Mouse (Mus musculus): ENCODE measurements around the gene Dnah9. TPM values are rescaled to one million over a fixed set of nuclear protein-coding genes. Genes with fewer than 3 reads are reported as not detected.

Dnah9 gene
- total RNA-seq, 1 experiment, result 0.09 TPM

GRCm38 (mm10) chr11:66122017-66122416 lies 46.3 kb downstream of the Dnah9 start:
- Histone ChIP-seq H3K27ac (ENCODE audit: insufficient read depth, low read depth, low read length, poor library complexity, severe bottlenecking) (no peak overlapping the region), H3K4me1 (ENCODE audit: control insufficient read depth in 2 of 2, insufficient read depth in 2 of 2, low read length in 2 of 2, poor library complexity in 1 of 2) (no peaks in the 10 kb centered on the region), H3K9me3 (ENCODE audit: control insufficient read depth, insufficient read depth, low read depth, low read length) (no peaks in the 10 kb centered on the region), H3K9ac (ENCODE audit: insufficient read depth, low read depth, low read length, poor library complexity, severe bottlenecking) (no peak overlapping the region), H3K36me3 (ENCODE audit: control insufficient read depth, insufficient read depth, low read length, poor library complexity, severe bottlenecking) (no peaks in the 10 kb centered on the region), H3K4me3 (ENCODE audit: insufficient read depth in 1 of 2, low read depth in 1 of 2, low read length in 2 of 2, poor library complexity in 1 of 2, severe bottlenecking in 1 of 2) (no peak overlapping the region)
- in situ Hi-C loops (cut with MboI; ENCODE audit: low sequenced_read_pairs in 2 of 2, unreplicated experiment in 2 of 2), result no loop called here
- peak; percentile 28 for DNase-seq (ENCODE audit: low read depth, low spot score)
- TF ChIP-seq CHD2 (IDR thresholded peaks at IDR 0.05; ENCODE audit: low read depth, low read length), result no peak
- TF ChIP-seq ZC3H11A (IDR thresholded peaks at IDR 0.05; ENCODE audit: borderline replicate concordance, low read depth, low read length), result no peak
- no peak for TF ChIP-seq MAFK (IDR thresholded peaks at IDR 0.05; ENCODE audit: insufficient read depth, low read depth, low read length)
- no peak for TF ChIP-seq HCFC1 (IDR thresholded peaks at IDR 0.05; ENCODE audit: borderline replicate concordance, insufficient read depth, low read length)
- TF ChIP-seq ZNF384 (IDR thresholded peaks at IDR 0.05; ENCODE audit: low read depth, low read length), result no peak

GRCm38 (mm10) chr11:66083663-66084254 lies 84.6 kb downstream of the Dnah9 start:
- Histone ChIP-seq H3K9me3 (ENCODE audit: control insufficient read depth, insufficient read depth, low read depth, low read length) (no peaks in the 10 kb centered on the region), H3K4me3 (ENCODE audit: insufficient read depth in 1 of 2, low read depth in 1 of 2, low read length in 2 of 2, poor library complexity in 1 of 2, severe bottlenecking in 1 of 2) (no peak overlapping the region), H3K4me1 (ENCODE audit: control insufficient read depth in 2 of 2, insufficient read depth in 2 of 2, low read length in 2 of 2, poor library complexity in 1 of 2) (no peaks in the 10 kb centered on the region), H3K9ac (ENCODE audit: insufficient read depth, low read depth, low read length, poor library complexity, severe bottlenecking) (no peak overlapping the region), H3K36me3 (ENCODE audit: control insufficient read depth, insufficient read depth, low read length, poor library complexity, severe bottlenecking) (no peaks in the 10 kb centered on the region), H3K27ac (ENCODE audit: insufficient read depth, low read depth, low read length, poor library complexity, severe bottlenecking) (no peak overlapping the region)
- TF ChIP-seq ZC3H11A (IDR thresholded peaks at IDR 0.05; ENCODE audit: borderline replicate concordance, low read depth, low read length) (no peak), CHD2 (IDR thresholded peaks at IDR 0.05; ENCODE audit: low read depth, low read length) (no peak), MAFK (IDR thresholded peaks at IDR 0.05; ENCODE audit: insufficient read depth, low read depth, low read length) (no peak), HCFC1 (IDR thresholded peaks at IDR 0.05; ENCODE audit: borderline replicate concordance, insufficient read depth, low read length) (no peak), ZNF384 (IDR thresholded peaks at IDR 0.05; ENCODE audit: low read depth, low read length) (no peak)
- in situ Hi-C loops (cut with MboI; ENCODE audit: low sequenced_read_pairs in 2 of 2, unreplicated experiment in 2 of 2), result no loop called here
- no peak for DNase-seq (ENCODE audit: low read depth, low spot score)

GRCm38 (mm10) chr11:66072921-66073320 lies 95.4 kb downstream of the Dnah9 start:
- no peak for DNase-seq (ENCODE audit: low read depth, low spot score)
- TF ChIP-seq CHD2 (IDR thresholded peaks at IDR 0.05; ENCODE audit: low read depth, low read length) (no peak), MAFK (IDR thresholded peaks at IDR 0.05; ENCODE audit: insufficient read depth, low read depth, low read length) (no peak)
- in situ Hi-C loops (cut with MboI; ENCODE audit: low sequenced_read_pairs in 2 of 2, unreplicated experiment in 2 of 2), result no loop called here
- no peak overlapping the region for H3K27ac ChIP-seq (ENCODE audit: insufficient read depth, low read depth, low read length, poor library complexity, severe bottlenecking)
- no peaks in the 10 kb centered on the region for H3K9me3 ChIP-seq (ENCODE audit: control insufficient read depth, insufficient read depth, low read depth, low read length)
- no peaks in the 10 kb centered on the region for H3K36me3 ChIP-seq (ENCODE audit: control insufficient read depth, insufficient read depth, low read length, poor library complexity, severe bottlenecking)
- no peak overlapping the region for H3K4me3 ChIP-seq (ENCODE audit: insufficient read depth in 1 of 2, low read depth in 1 of 2, low read length in 2 of 2, poor library complexity in 1 of 2, severe bottlenecking in 1 of 2)
- H3K4me1 ChIP-seq (ENCODE audit: control insufficient read depth in 2 of 2, insufficient read depth in 2 of 2, low read length in 2 of 2, poor library complexity in 1 of 2), result no peaks in the 10 kb centered on the region
- H3K9ac ChIP-seq (ENCODE audit: insufficient read depth, low read depth, low read length, poor library complexity, severe bottlenecking), result no peak overlapping the region

GRCm38 (mm10) chr11:66058956-66059355 lies 109.4 kb downstream of the Dnah9 start:
- Histone ChIP-seq H3K9me3 (ENCODE audit: control insufficient read depth, insufficient read depth, low read depth, low read length) (no peaks in the 10 kb centered on the region), H3K36me3 (ENCODE audit: control insufficient read depth, insufficient read depth, low read length, poor library complexity, severe bottlenecking) (no peaks in the 10 kb centered on the region), H3K27ac (ENCODE audit: insufficient read depth, low read depth, low read length, poor library complexity, severe bottlenecking) (no peak overlapping the region), H3K9ac (ENCODE audit: insufficient read depth, low read depth, low read length, poor library complexity, severe bottlenecking) (no peak overlapping the region), H3K4me3 (ENCODE audit: insufficient read depth in 1 of 2, low read depth in 1 of 2, low read length in 2 of 2, poor library complexity in 1 of 2, severe bottlenecking in 1 of 2) (no peak overlapping the region), H3K4me1 (ENCODE audit: control insufficient read depth in 2 of 2, insufficient read depth in 2 of 2, low read length in 2 of 2, poor library complexity in 1 of 2) (no peaks in the 10 kb centered on the region)
- in situ Hi-C loops (cut with MboI; ENCODE audit: low sequenced_read_pairs in 2 of 2, unreplicated experiment in 2 of 2), result no loop called here
- TF ChIP-seq ZNF384 (IDR thresholded peaks at IDR 0.05; ENCODE audit: low read depth, low read length) (no peak), ZC3H11A (IDR thresholded peaks at IDR 0.05; ENCODE audit: borderline replicate concordance, low read depth, low read length) (no peak), MAFK (IDR thresholded peaks at IDR 0.05; ENCODE audit: insufficient read depth, low read depth, low read length) (no peak), HCFC1 (IDR thresholded peaks at IDR 0.05; ENCODE audit: borderline replicate concordance, insufficient read depth, low read length) (no peak), CHD2 (IDR thresholded peaks at IDR 0.05; ENCODE audit: low read depth, low read length) (no peak)
- no peak for DNase-seq (ENCODE audit: low read depth, low spot score)

GRCm38 (mm10) chr11:66051294-66051693 lies 117.1 kb downstream of the Dnah9 start:
- no peak overlapping the region for H3K4me3 ChIP-seq (ENCODE audit: insufficient read depth in 1 of 2, low read depth in 1 of 2, low read length in 2 of 2, poor library complexity in 1 of 2, severe bottlenecking in 1 of 2)
- no peak overlapping the region for H3K27ac ChIP-seq (ENCODE audit: insufficient read depth, low read depth, low read length, poor library complexity, severe bottlenecking)
- no peak for DNase-seq (ENCODE audit: low read depth, low spot score)
- TF ChIP-seq ZNF384 (IDR thresholded peaks at IDR 0.05; ENCODE audit: low read depth, low read length), result no peak
- TF ChIP-seq MAFK (IDR thresholded peaks at IDR 0.05; ENCODE audit: insufficient read depth, low read depth, low read length), result no peak
- TF ChIP-seq ZC3H11A (IDR thresholded peaks at IDR 0.05; ENCODE audit: borderline replicate concordance, low read depth, low read length), result no peak
- no peak for TF ChIP-seq HCFC1 (IDR thresholded peaks at IDR 0.05; ENCODE audit: borderline replicate concordance, insufficient read depth, low read length)
- no peak for TF ChIP-seq CHD2 (IDR thresholded peaks at IDR 0.05; ENCODE audit: low read depth, low read length)
- in situ Hi-C loops (cut with MboI; ENCODE audit: low sequenced_read_pairs in 2 of 2, unreplicated experiment in 2 of 2), result no loop called here
- no peaks in the 10 kb centered on the region for H3K4me1 ChIP-seq (ENCODE audit: control insufficient read depth in 2 of 2, insufficient read depth in 2 of 2, low read length in 2 of 2, poor library complexity in 1 of 2)
- H3K9me3 ChIP-seq (ENCODE audit: control insufficient read depth, insufficient read depth, low read depth, low read length), result no peaks in the 10 kb centered on the region
- H3K36me3 ChIP-seq (ENCODE audit: control insufficient read depth, insufficient read depth, low read length, poor library complexity, severe bottlenecking), result no peaks in the 10 kb centered on the region
- no peak overlapping the region for H3K9ac ChIP-seq (ENCODE audit: insufficient read depth, low read depth, low read length, poor library complexity, severe bottlenecking)

Measured in ES-E14 (cell line).